Comparison of ENCODE assay signal across 1 mouse cellular context in genomic region chr11:90637440-90638311, GRCm38 (mm10).
TF ChIP-seq lines count a peak whose summit lies in the region.

Gene Stxbp4 (minus strand): TSS chr11:90638084.
Gene Cox11 (plus strand): TSS chr11:90638173.

TF ChIP-seq in MEL, 35 proteins besides CTCF, POLR2A, EP300 and RAD21 (continued from another document):
- TF ChIP-seq CHD1 (IDR thresholded peaks at IDR 0.05; ENCODE audit: low read depth, low read length): no peak; the same call in 1 of the 2 replicates
- 0 out of 2 replicates have a peak, but pooled peaks have one; percentile 64 for TF ChIP-seq MYC (IDR thresholded peaks at IDR 0.05; ENCODE audit: low read depth, low read length)
- peak; percentile 76 for TF ChIP-seq TBP (IDR thresholded peaks at IDR 0.05; ENCODE audit: low read depth, low read length)
- TF ChIP-seq ZKSCAN1 (IDR thresholded peaks at IDR 0.05; ENCODE audit: low read depth, low read length): no peak
- TF ChIP-seq UBTF (IDR thresholded peaks at IDR 0.05; ENCODE audit: borderline replicate concordance, insufficient read depth, low read depth, low read length): peak; percentile 78; the same call in 1 of the 2 replicates
- TF ChIP-seq MAZ (IDR thresholded peaks at IDR 0.05; ENCODE audit: low read depth, low read length): 0 out of 2 replicates have a peak, but pooled peaks have one; percentile 88
- no peak for TF ChIP-seq SMC3 (IDR thresholded peaks at IDR 0.05; ENCODE audit: low read depth, low read length)
- 0 out of 2 replicates have a peak, but pooled peaks have one; percentile 46 for TF ChIP-seq ETS1 (IDR thresholded peaks at IDR 0.05; ENCODE audit: low read depth, low read length)
- TF ChIP-seq TCF12 (IDR thresholded peaks at IDR 0.05; ENCODE audit: low read depth, low read length): peak; percentile 66
- no peak for TF ChIP-seq ZNF384 (IDR thresholded peaks at IDR 0.05; ENCODE audit: low read depth, low read length)
- no peak for TF ChIP-seq USF1 (IDR thresholded peaks at IDR 0.05; ENCODE audit: low read depth, low read length)
- no peak for TF ChIP-seq MAFK (IDR thresholded peaks at IDR 0.05; ENCODE audit: borderline replicate concordance, low read depth, low read length)
- TF ChIP-seq HCFC1 (IDR thresholded peaks at IDR 0.05; ENCODE audit: low read depth, low read length): peak; percentile 92
- no peak for TF ChIP-seq GABPA (IDR thresholded peaks at IDR 0.05; ENCODE audit: low read depth, low read length)
